Mouse (Mus musculus): ENCODE data around the gene Mboat7. TPM values are rescaled to one million over a fixed set of nuclear protein-coding genes. Genes with fewer than 3 reads are reported as not detected.
"Not testable (repeated sequence)": the region's sequence is repeated elsewhere in the genome, so short reads cannot be mapped to it uniquely, and the experiment has no call there.

The Mboat7 gene
- total and polyA plus RNA-seq, 3 experiments: 21.3 to 57.0 (median 36.2) TPM

GRCm38 (mm10) chr7:3707568-3708413, 14.5 kb upstream of the Mboat7 start:
- H3K36me3 ChIP-seq (replicated peaks): peaks cover 27% of the 10 kb centered on the region
- no peak for DNase-seq (ENCODE audit: low spot score)
- ATAC-seq (ENCODE audit: extremely low read depth, insufficient number of reproducible peaks, low FRiP score, poor library complexity, severe bottlenecking): no peak
- H3K9me3 ChIP-seq (replicated peaks): no peaks in the 10 kb centered on the region
- peaks cover 4% of the 10 kb centered on the region for H3K27me3 ChIP-seq (ENCODE audit: insufficient read depth, low read length)
- no peak for TF ChIP-seq TAL1 (conservative IDR thresholded peaks at IDR 0.05; ENCODE audit: low read depth, low read length)
- TF ChIP-seq POLR2AphosphoS5 (IDR thresholded peaks at IDR 0.05; ENCODE audit: insufficient replicate concordance, low read depth, low read length): peak; percentile 78; the same call in 1 of the 2 replicates
- H3K4me3 ChIP-seq (ENCODE audit: low read depth, low read length): no peak overlapping the region
- H3K4me1 ChIP-seq (ENCODE audit: insufficient read depth, low read depth, low read length): peaks cover 22% of the 10 kb centered on the region

- Histone ChIP-seq H3K27me3 (ENCODE audit: insufficient read depth, low read length) (no peaks in the 10 kb centered on the region), H3K4me3 (ENCODE audit: low read depth, low read length) (peak overlapping the region; percentile 20; the same call in 1 of the 2 replicates), H3K36me3 (replicated peaks) (peaks cover 28% of the 10 kb centered on the region), H3K9me3 (replicated peaks) (no peaks in the 10 kb centered on the region), H3K4me1 (ENCODE audit: insufficient read depth, low read depth, low read length) (peaks cover 23% of the 10 kb centered on the region)
- TF ChIP-seq GATA2 (IDR thresholded peaks at IDR 0.05; ENCODE audit: borderline replicate concordance, low read depth, low read length): no peak
- TF ChIP-seq POLR2AphosphoS5 (IDR thresholded peaks at IDR 0.05; ENCODE audit: insufficient replicate concordance, low read depth, low read length): no peak
- no peak for TF ChIP-seq TAL1 (conservative IDR thresholded peaks at IDR 0.05; ENCODE audit: low read depth, low read length)
- no peak for TF ChIP-seq CTCF (IDR thresholded peaks at IDR 0.05; ENCODE audit: low read depth, low read length)
- TF ChIP-seq GATA1 (IDR thresholded peaks at IDR 0.05; ENCODE audit: borderline replicate concordance, low read length): no peak
- ATAC-seq (ENCODE audit: extremely low read depth, insufficient number of reproducible peaks, low FRiP score, poor library complexity, severe bottlenecking) (peak; percentile 62), DNase-seq (ENCODE audit: low spot score) (peak; percentile 63)
These were observed 13.7 kb upstream of the Mboat7 start for GRCm38 (mm10) chr7:3707027-3707426.

- H3K4me1 ChIP-seq (ENCODE audit: insufficient read depth, low read depth, low read length): peaks cover 23% of the 10 kb centered on the region
- DNase-seq (ENCODE audit: low spot score) (no peak), ATAC-seq (ENCODE audit: extremely low read depth, insufficient number of reproducible peaks, low FRiP score, poor library complexity, severe bottlenecking) (no peak)
- TF ChIP-seq GATA2 (IDR thresholded peaks at IDR 0.05; ENCODE audit: borderline replicate concordance, low read depth, low read length) (no peak), GATA1 (IDR thresholded peaks at IDR 0.05; ENCODE audit: borderline replicate concordance, low read length) (no peak), CTCF (IDR thresholded peaks at IDR 0.05; ENCODE audit: low read depth, low read length) (no peak), POLR2AphosphoS5 (IDR thresholded peaks at IDR 0.05; ENCODE audit: insufficient replicate concordance, low read depth, low read length) (no peak), TAL1 (conservative IDR thresholded peaks at IDR 0.05; ENCODE audit: low read depth, low read length) (no peak)
- H3K27me3 ChIP-seq (ENCODE audit: insufficient read depth, low read length): no peaks in the 10 kb centered on the region
- no peaks in the 10 kb centered on the region for H3K9me3 ChIP-seq (replicated peaks)
- peak overlapping the region; percentile 75 for H3K4me3 ChIP-seq (ENCODE audit: low read depth, low read length)
- H3K36me3 ChIP-seq (replicated peaks): peaks cover 29% of the 10 kb centered on the region
These were observed 13.1 kb upstream of the Mboat7 start for GRCm38 (mm10) chr7:3706343-3706934.

GRCm38 (mm10) chr7:3705911-3706310, 12.6 kb upstream of the Mboat7 start:
- ATAC-seq (ENCODE audit: extremely low read depth, insufficient number of reproducible peaks, low FRiP score, poor library complexity, severe bottlenecking) (no peak), DNase-seq (ENCODE audit: low spot score) (no peak)
- no peaks in the 10 kb centered on the region for H3K27me3 ChIP-seq (ENCODE audit: insufficient read depth, low read length)
- TF ChIP-seq GATA2 (IDR thresholded peaks at IDR 0.05; ENCODE audit: borderline replicate concordance, low read depth, low read length) (no peak), GATA1 (IDR thresholded peaks at IDR 0.05; ENCODE audit: borderline replicate concordance, low read length) (no peak), POLR2AphosphoS5 (IDR thresholded peaks at IDR 0.05; ENCODE audit: insufficient replicate concordance, low read depth, low read length) (no peak)
- peaks cover 35% of the 10 kb centered on the region for H3K36me3 ChIP-seq (replicated peaks)
- peaks cover 23% of the 10 kb centered on the region for H3K4me1 ChIP-seq (ENCODE audit: insufficient read depth, low read depth, low read length)
- H3K9me3 ChIP-seq (replicated peaks): no peaks in the 10 kb centered on the region
- peak overlapping the region; percentile 75 for H3K4me3 ChIP-seq (ENCODE audit: low read depth, low read length)

- not testable (repeated sequence) for H3K9me3 ChIP-seq (replicated peaks); DNase-seq (ENCODE audit: low spot score); H3K27me3 ChIP-seq (ENCODE audit: insufficient read depth, low read length); ATAC-seq (ENCODE audit: extremely low read depth, insufficient number of reproducible peaks, low FRiP score, poor library complexity, severe bottlenecking)
- H3K4me3 ChIP-seq (ENCODE audit: low read depth, low read length): peak overlapping the region; percentile 75
- peaks cover 23% of the 10 kb centered on the region for H3K4me1 ChIP-seq (ENCODE audit: insufficient read depth, low read depth, low read length)
- H3K36me3 ChIP-seq (replicated peaks): peaks cover 35% of the 10 kb centered on the region
These were observed 12.1 kb upstream of the Mboat7 start for GRCm38 (mm10) chr7:3705461-3705860.

GRCm38 (mm10) chr7:3704475-3704874, 11.2 kb upstream of the Mboat7 start:
- Histone ChIP-seq H3K27me3 (ENCODE audit: insufficient read depth, low read length) (no peaks in the 10 kb centered on the region), H3K9me3 (replicated peaks) (no peaks in the 10 kb centered on the region), H3K36me3 (replicated peaks) (peaks cover 45% of the 10 kb centered on the region), H3K4me1 (ENCODE audit: insufficient read depth, low read depth, low read length) (peaks cover 23% of the 10 kb centered on the region), H3K4me3 (ENCODE audit: low read depth, low read length) (peak overlapping the region; percentile 75)
- ATAC-seq (ENCODE audit: extremely low read depth, insufficient number of reproducible peaks, low FRiP score, poor library complexity, severe bottlenecking): no peak
- TF ChIP-seq GATA1 (IDR thresholded peaks at IDR 0.05; ENCODE audit: borderline replicate concordance, low read length) (no peak), CTCF (IDR thresholded peaks at IDR 0.05; ENCODE audit: low read depth, low read length) (no peak), GATA2 (IDR thresholded peaks at IDR 0.05; ENCODE audit: borderline replicate concordance, low read depth, low read length) (no peak), POLR2AphosphoS5 (IDR thresholded peaks at IDR 0.05; ENCODE audit: insufficient replicate concordance, low read depth, low read length) (no peak), TAL1 (conservative IDR thresholded peaks at IDR 0.05; ENCODE audit: low read depth, low read length) (no peak)
- DNase-seq (ENCODE audit: low spot score): no peak

Data from G1E (cell line).